Mouse (Mus musculus) megakaryocyte, embryonic 14.5 days (primary cell): ENCODE data around the gene Sfpq. TPM values are rescaled to one million over a fixed set of nuclear protein-coding genes. Genes with fewer than 3 reads are reported as not detected.

ENCODE experiments used
- H3K27me3 ChIP-seq: replicated peaks from 2 replicates; pipeline ENCODE3; 2012; ENCODE audit warnings: inconsistent platforms
- H3K36me3 ChIP-seq: replicated peaks from 2 replicates; pipeline ENCODE3; 2012; ENCODE audit warnings: low read length, inconsistent platforms, mixed read lengths
- H3K4me1 ChIP-seq: 2 replicates; pipeline ENCODE4 v1.6.1; 2012; ENCODE audit warnings: inconsistent platforms
- H3K4me3 ChIP-seq: replicated peaks from 2 replicates; pipeline ENCODE3; 2012; ENCODE audit warnings: moderate library complexity, mild to moderate bottlenecking, inconsistent platforms
- H3K9me3 ChIP-seq: 2 replicates; pipeline ENCODE4 v1.6.1; 2012; ENCODE audit warnings: inconsistent platforms
- FLI1 ChIP-seq: IDR thresholded peaks from 2 replicates; pipeline ENCODE4 v1.6.1; 2012; ENCODE audit warnings: low read length, inconsistent platforms, mixed read lengths
- GATA1 ChIP-seq: IDR thresholded peaks from 3 replicates; pipeline ENCODE4 v1.6.1; 2012; ENCODE audit warnings: mixed read lengths, low read length, inconsistent platforms, borderline replicate concordance
- polyA plus RNA-seq: library from polyadenylated mRNA; stranded (reverse); fragments of >175 nt; gene quantifications from 2 replicates; pipeline ENCODE4 v1.2.3, GENCODE M21; 2012; ENCODE audit warnings: low replicate concordance; ENCODE audit not compliant: insufficient read depth

Gene Sfpq
- polyA plus RNA-seq, 1 experiment = 139 TPM

- H3K4me3 ChIP-seq = no peak overlapping the region
- peaks cover 95% of the 10 kb centered on the region for H3K36me3 ChIP-seq
- no peaks in the 10 kb centered on the region for H3K27me3 ChIP-seq
- peaks cover 44% of the 10 kb centered on the region for H3K4me1 ChIP-seq
- no peaks in the 10 kb centered on the region for H3K9me3 ChIP-seq
- no peak for TF ChIP-seq GATA1
- TF ChIP-seq FLI1 = no peak
Observed at GRCm38 (mm10) chr4:127026826-127027225, 5.7 kb downstream of the Sfpq start.

GRCm38 (mm10) chr4:127027228-127028190, 6.4 kb downstream of the Sfpq start:
- Histone ChIP-seq H3K4me1 (peaks cover 48% of the 10 kb centered on the region), H3K9me3 (no peaks in the 10 kb centered on the region), H3K36me3 (peaks cover 100% of the 10 kb centered on the region), H3K4me3 (no peak overlapping the region), H3K27me3 (no peaks in the 10 kb centered on the region)
- TF ChIP-seq GATA1 = no peak
- TF ChIP-seq FLI1 = no peak

DNA sequence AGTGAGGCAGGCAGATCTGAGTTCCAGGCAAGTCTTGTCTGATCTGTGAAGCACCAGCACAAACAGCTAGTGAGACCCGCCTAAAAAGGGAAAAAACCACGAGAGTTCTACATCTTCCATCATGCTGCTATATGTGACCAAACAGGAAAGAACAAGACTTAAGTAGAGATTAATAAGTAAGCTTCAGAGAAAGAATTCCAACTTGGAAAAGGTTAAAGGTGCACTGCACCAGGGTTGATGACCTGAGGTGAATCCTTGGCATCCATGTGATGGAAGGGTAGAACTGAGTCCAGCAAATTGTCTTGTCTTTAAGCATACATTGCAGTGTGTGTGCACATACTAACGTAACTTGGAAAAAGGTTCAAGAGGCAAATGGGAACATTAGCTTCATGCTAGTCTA, 16.0 kb downstream of the Sfpq start:
- TF ChIP-seq GATA1 = no peak
- TF ChIP-seq FLI1 = no peak
- H3K9me3 ChIP-seq = no peaks in the 10 kb centered on the region
- H3K4me3 ChIP-seq = no peak overlapping the region
- H3K36me3 ChIP-seq = peaks cover 94% of the 10 kb centered on the region
- H3K27me3 ChIP-seq = no peaks in the 10 kb centered on the region
- H3K4me1 ChIP-seq = peaks cover 55% of the 10 kb centered on the region

DNA sequence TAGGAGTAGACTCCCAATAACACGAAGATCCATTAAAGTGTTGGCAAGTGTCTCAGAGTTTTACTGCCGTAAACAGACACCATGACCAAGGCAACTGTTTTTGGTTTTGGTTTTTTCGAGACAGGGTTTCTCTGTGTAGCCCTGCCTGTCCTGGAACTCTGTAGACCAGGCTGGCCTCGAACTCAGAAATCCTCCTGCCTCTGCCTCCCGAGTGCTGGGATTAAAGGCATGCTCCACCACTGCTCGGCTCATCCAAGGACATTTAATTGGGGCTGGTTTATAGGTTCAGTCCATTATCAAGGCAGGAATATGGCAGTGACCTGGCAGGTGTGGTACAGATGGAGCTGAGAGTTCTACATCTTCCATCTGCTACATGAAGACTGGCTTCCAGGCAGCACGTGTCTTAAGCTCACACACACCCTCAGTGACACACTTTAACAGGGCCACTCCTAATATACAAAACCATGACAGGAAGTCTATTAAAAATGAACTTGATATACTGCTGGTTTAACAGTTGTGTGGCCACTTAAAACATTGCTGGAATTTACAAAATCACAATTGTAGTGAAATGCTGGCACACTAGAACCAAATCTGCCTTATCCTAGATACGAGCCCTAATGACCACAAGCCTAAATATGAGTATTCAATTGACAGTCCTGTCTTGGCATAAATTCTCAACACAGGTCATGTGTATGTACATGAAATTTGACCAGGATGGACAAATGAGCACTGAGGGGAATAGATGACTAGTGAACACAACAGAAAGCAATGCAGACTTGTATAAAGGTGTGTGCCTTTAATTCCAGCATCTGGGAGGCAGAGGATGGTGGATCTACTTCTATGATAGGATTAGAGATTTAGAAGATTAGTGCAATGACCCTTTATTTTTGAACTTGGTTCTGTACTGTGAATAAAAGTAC, 17.0 kb downstream of the Sfpq start:
- Histone ChIP-seq H3K4me1 (peaks cover 48% of the 10 kb centered on the region), H3K36me3 (peaks cover 91% of the 10 kb centered on the region), H3K4me3 (no peak overlapping the region), H3K27me3 (no peaks in the 10 kb centered on the region), H3K9me3 (no peaks in the 10 kb centered on the region)
- no peak for TF ChIP-seq FLI1
- TF ChIP-seq GATA1 = no peak

- H3K4me3 ChIP-seq = no peak overlapping the region
- H3K4me1 ChIP-seq = peaks cover 42% of the 10 kb centered on the region
- peaks cover 90% of the 10 kb centered on the region for H3K36me3 ChIP-seq
- no peaks in the 10 kb centered on the region for H3K9me3 ChIP-seq
- TF ChIP-seq FLI1 (no peak), GATA1 (no peak)
- no peaks in the 10 kb centered on the region for H3K27me3 ChIP-seq
Observed at GRCm38 (mm10) chr4:127038828-127039349, 17.8 kb downstream of the Sfpq start.

GRCm38 (mm10) chr4:127039871-127040483, 18.9 kb downstream of the Sfpq start:
- Histone ChIP-seq H3K4me3 (no peak overlapping the region), H3K4me1 (peaks cover 34% of the 10 kb centered on the region), H3K36me3 (peaks cover 90% of the 10 kb centered on the region), H3K27me3 (no peaks in the 10 kb centered on the region), H3K9me3 (no peaks in the 10 kb centered on the region)
- TF ChIP-seq GATA1 = no peak
- TF ChIP-seq FLI1 = no peak

DNA sequence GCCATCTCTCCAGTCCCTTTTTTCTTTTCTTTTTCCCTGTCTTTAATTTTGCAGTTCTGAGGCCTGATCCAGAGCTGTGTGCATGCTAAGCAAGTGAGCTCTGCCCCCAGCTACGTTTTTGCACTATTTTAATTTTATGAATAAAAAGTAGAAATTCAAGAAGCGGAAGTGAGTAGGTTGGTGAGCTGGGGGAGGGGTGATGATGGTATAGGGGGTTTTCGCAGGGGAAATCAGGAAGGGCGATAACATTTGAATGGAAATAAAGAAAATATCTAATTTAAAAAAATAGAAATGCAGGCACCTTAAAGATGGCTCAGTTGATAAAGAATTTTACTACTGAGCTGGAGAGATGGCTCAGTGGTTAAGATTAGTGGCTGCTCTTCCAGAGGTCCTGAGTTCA, 22.4 kb downstream of the Sfpq start:
- Histone ChIP-seq H3K4me3 (no peak overlapping the region), H3K9me3 (no peaks in the 10 kb centered on the region), H3K36me3 (peaks cover 90% of the 10 kb centered on the region), H3K27me3 (no peaks in the 10 kb centered on the region), H3K4me1 (peaks cover 16% of the 10 kb centered on the region)
- TF ChIP-seq FLI1 (no peak), GATA1 (no peak)

GRCm38 (mm10) chr4:127051121-127051520, 30.0 kb downstream of the Sfpq start:
- H3K27me3 ChIP-seq = no peaks in the 10 kb centered on the region
- no peak for TF ChIP-seq GATA1
- no peak for TF ChIP-seq FLI1
- H3K9me3 ChIP-seq = no peaks in the 10 kb centered on the region
- H3K36me3 ChIP-seq = peaks cover 80% of the 10 kb centered on the region
- H3K4me3 ChIP-seq = no peak overlapping the region
- H3K4me1 ChIP-seq = peaks cover 12% of the 10 kb centered on the region

DNA sequence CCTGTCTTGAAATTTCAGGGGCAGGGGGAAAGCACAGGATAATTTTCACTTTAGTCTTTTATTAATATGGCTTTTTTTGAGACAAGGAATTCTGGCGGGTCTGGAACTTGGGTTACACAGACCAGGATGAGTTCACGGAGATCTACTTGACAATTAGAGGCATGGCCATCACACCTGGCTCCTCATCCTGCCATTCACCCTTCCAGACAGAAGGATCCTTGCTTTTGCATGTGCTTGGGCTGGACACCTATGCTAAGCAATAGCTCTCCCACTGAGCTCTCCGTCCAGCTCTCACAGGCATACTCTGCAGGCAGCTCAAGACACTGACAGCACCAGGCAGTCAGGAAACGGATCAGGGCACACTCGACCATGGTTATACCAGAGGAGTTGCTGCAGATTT, 31.9 kb downstream of the Sfpq start:
- no peaks in the 10 kb centered on the region for H3K9me3 ChIP-seq
- H3K4me3 ChIP-seq = no peak overlapping the region
- no peak for TF ChIP-seq GATA1
- H3K27me3 ChIP-seq = no peaks in the 10 kb centered on the region
- peaks cover 12% of the 10 kb centered on the region for H3K4me1 ChIP-seq
- peaks cover 72% of the 10 kb centered on the region for H3K36me3 ChIP-seq
